Mouse (Mus musculus) kidney, postnatal 36 days (tissue): ENCODE measurements around the gene Dpt.

Experiments used
- DNase-seq, 2 experiments: peaks; one replicate each; pipeline ENCODE4 v3.0.0; 2021 to 2022; ENCODE audit warnings: mixed read lengths in 2 of 2

Dpt gene

GRCm38 (mm10) chr1:164821307-164821706 lies 24.9 kb downstream of the Dpt start:
- no peak for DNase-seq

GRCm38 (mm10) chr1:164821821-164822220 lies 25.4 kb downstream of the Dpt start:
- DNase-seq, result no peak

- no peak for DNase-seq
These were observed 25.8 kb downstream of the Dpt start for GRCm38 (mm10) chr1:164822268-164822667.

- no peak for DNase-seq
These were observed 28.5 kb downstream of the Dpt start for GRCm38 (mm10) chr1:164824896-164825295.

GRCm38 (mm10) chr1:164829881-164830280 lies 33.4 kb downstream of the Dpt start:
- no peak for DNase-seq

GRCm38 (mm10) chr1:164832459-164832858 lies 36.0 kb downstream of the Dpt start:
- DNase-seq, result no peak

- no peak for DNase-seq
These were observed 52.3 kb downstream of the Dpt start for GRCm38 (mm10) chr1:164848616-164849265.

- peak; percentile 42 to 79 for DNase-seq
These were observed 59.3 kb downstream of the Dpt start for GRCm38 (mm10) chr1:164855700-164856099.

- DNase-seq, result no peak
These were observed 63.5 kb downstream of the Dpt start for GRCm38 (mm10) chr1:164859952-164860351.

GRCm38 (mm10) chr1:164860782-164861181 lies 64.3 kb downstream of the Dpt start:
- no peak for DNase-seq

GRCm38 (mm10) chr1:164861501-164861900 lies 65.1 kb downstream of the Dpt start:
- DNase-seq, result no peak

GRCm38 (mm10) chr1:164862946-164863883 lies 66.8 kb downstream of the Dpt start:
- peak; percentile 23 to 49 for DNase-seq

- no peak for DNase-seq
These were observed 68.2 kb downstream of the Dpt start for GRCm38 (mm10) chr1:164864666-164865065.

- peak in 1 of 2 experiments; percentile 67 for DNase-seq
These were observed 74.2 kb downstream of the Dpt start for GRCm38 (mm10) chr1:164870694-164871093.
